Mouse (Mus musculus): ENCODE measurements around the gene Pxk.

The Pxk gene

DNA sequence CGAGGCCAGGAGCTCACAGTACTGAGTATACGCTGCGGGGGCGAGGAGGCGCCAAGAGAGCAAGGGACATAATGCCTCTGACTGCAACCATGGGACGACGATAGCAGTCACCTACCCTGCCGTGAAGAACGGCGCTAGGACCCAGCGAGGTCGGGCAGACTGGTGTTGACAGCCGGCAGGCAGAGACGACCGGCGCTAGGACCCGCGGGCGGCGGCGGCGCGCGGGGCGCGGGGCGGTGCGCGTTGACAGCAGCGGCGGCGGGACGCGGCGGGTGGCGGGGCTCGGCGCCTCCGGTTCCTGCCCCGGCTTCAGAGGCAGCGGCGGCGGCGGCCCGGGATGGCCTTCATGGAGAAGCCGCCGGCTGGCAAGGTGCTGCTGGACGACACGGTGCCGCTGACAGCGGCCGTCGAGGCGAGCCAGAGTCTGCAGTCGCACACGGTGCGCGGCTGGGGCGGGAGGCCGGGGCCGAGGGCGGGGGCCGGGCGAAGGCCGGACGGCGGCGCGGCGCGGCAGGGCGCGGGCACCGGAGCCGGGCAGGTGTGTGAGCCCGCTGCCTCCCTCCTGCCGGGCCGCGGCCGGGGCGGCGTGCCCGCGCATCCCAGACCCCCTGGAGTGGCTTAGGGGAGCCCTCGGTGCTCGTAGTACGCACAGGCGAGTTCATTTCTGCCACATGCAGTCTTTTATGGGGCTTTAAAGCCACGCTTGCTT, at the start of gene Pxk:
Gene Pxk (plus strand): TSS at position 234 of the 709 bp plus-strand sequence.
- in situ Hi-C loops (cut with MboI; ENCODE audit: low sequenced_read_pairs) = loop anchor here (25.0 kb wide), 1 partner anchor 239 kb away; no protein-coding TSS in a partner anchor

DNA sequence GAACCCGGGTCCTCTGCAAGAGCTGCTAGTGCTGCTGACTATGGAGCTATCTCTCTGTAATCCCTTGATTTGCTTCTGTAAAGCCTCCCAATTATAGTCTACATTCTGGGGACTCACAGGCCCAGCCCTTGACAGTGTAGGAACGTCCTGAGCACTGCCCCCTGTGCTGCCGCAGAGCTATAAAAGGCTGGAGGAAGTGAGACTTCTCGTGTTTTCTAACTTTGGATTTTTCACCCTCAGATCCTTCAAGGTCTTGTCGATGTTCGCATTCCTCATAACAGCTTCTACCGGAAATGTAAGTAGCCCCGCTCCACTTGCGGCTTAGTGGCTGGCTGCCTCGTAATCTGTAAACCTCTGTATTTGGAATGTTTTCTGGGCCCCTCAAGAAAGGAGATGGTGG, 48.7 kb upstream of the Pxk start:
- in situ Hi-C loops (cut with MboI; ENCODE audit: low sequenced_read_pairs) = no loop called here

DNA sequence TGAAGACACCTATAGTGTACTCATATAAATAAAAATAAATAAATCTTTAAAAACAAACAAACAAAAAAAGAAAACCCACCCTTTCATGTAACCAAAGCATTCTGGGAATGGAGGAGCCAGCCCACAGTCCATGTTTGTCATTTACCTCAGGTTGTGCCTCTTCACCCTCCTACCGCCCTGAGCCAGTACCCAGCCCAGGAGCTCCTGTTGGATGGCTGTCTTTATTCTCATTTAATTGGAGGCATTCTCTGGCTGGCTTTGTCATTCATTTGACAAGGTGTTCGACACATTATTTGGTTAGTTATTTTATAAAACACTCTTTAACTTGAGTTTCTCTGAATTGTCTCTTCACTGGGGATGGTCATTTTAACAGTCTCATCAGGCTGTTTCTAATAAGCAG, 46.1 kb upstream of the Pxk start:
- in situ Hi-C loops (cut with MboI; ENCODE audit: low sequenced_read_pairs) = no loop called here

- in situ Hi-C loops (cut with MboI; ENCODE audit: low sequenced_read_pairs) = no loop called here
These were observed 45.4 kb upstream of the Pxk start for GRCm38 (mm10) chr14:8052661-8053060.

GRCm38 (mm10) chr14:8054310-8055102, 43.5 kb upstream of the Pxk start:
- in situ Hi-C loops (cut with MboI; ENCODE audit: low sequenced_read_pairs) = no loop called here

GRCm38 (mm10) chr14:8056076-8056475, 41.9 kb upstream of the Pxk start:
- in situ Hi-C loops (cut with MboI; ENCODE audit: low sequenced_read_pairs) = no loop called here

- in situ Hi-C loops (cut with MboI; ENCODE audit: low sequenced_read_pairs) = no loop called here
These were observed 38.1 kb upstream of the Pxk start for GRCm38 (mm10) chr14:8059938-8060337.

GRCm38 (mm10) chr14:8062076-8062475, 35.9 kb upstream of the Pxk start:
- in situ Hi-C loops (cut with MboI; ENCODE audit: low sequenced_read_pairs) = no loop called here

DNA sequence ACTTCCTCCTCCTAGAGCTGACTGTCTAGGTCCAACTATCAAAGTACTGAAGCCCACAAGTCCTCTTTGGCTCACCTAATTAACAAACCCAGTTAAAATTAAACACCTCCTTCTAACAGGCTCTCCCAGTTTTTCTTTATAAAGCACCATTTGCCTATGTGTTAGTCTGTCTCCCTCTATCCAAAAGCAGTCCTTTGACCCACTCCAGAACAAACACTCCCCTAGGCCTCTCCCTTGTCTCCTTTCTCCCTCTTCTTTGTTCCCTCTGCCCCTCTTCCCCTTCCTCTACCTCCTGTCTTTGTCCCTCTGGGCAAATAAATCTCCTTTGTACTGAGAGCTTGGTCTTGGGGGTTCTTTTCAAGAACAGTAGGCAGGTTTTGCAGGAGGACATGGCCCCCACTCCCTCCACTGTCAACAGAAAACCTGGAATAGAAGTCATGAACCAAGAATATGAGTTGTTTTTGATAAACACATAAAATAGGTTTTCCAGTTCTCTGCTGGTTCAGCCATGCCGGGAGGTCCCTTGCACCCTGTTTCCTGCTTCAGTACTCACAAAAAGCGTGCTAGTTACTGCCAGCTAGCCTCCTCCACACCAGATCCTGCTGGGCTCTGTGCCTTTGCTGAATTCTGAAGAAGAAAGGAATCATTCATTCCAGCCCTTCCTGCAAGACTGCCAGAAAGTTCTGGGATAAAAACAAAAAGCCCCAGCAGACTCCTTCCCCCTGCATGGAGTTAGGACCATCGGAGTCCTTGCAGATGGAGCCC, 35.3 kb upstream of the Pxk start:
- in situ Hi-C loops (cut with MboI; ENCODE audit: low sequenced_read_pairs) = no loop called here

GRCm38 (mm10) chr14:8063835-8064785, 33.9 kb upstream of the Pxk start:
- in situ Hi-C loops (cut with MboI; ENCODE audit: low sequenced_read_pairs) = no loop called here

DNA sequence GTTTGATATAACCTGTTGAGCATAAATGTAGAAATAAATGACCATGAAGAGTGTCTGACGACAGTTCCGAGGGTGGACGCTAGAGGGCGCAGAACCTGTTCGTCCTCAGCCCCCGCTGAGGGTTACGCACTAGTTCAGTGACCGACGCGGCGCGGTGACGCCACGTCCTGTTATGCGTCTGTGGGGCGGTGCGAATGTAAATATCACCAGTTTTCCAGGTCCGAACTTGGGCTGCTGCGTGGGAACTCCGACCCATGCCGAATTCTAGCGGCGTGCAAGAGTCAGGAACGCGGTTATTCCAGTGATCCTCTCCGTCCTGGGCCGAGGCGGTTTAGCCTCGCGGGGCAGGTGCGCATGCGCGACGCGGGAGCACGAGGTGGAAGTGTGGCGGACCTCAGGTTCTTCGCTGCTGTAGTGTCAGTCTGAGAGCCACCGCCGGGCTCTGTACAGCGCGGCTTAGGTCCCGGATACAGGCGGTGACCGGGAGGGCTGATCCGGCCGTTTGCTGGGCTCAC, 17.8 kb upstream of the Pxk start, which contains the start of gene Rpp14:
Gene Rpp14 (plus strand): TSS at position 203 of the 515 bp plus-strand sequence.
- in situ Hi-C loops (cut with MboI; ENCODE audit: low sequenced_read_pairs) = loop anchor here (25.0 kb wide), 1 partner anchor 257 kb away; no protein-coding TSS in a partner anchor

- in situ Hi-C loops (cut with MboI; ENCODE audit: low sequenced_read_pairs) = loop anchor here (25.0 kb wide), 1 partner anchor 257 kb away; no protein-coding TSS in a partner anchor
These were observed 17.3 kb upstream of the Pxk start for GRCm38 (mm10) chr14:8080718-8081117.

GRCm38 (mm10) chr14:8082949-8083348, 15.1 kb upstream of the Pxk start:
- in situ Hi-C loops (cut with MboI; ENCODE audit: low sequenced_read_pairs) = loop anchor here (25.0 kb wide), 1 partner anchor 254 kb away; no protein-coding TSS in a partner anchor

DNA sequence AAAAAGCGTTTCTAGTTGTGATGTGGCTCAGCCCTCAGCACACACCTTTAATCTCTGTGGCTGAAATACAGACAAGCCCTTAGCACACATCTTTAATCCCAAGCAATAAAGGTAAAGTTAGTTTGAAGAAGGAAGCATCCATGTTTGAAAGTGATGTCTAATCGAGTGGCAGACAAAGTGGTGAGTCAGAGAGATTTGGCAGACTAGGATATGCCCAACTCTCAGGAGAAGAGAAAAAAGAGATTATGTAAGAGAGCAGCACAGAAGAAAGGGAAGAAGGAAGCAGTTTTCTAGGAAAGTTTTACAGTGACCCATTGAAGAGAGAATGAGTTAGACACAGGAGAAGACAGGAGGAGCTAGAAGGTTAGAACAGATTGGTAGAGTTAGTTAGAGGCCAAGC, 9.0 kb upstream of the Pxk start:
- in situ Hi-C loops (cut with MboI; ENCODE audit: low sequenced_read_pairs) = loop anchor here (25.0 kb wide), 1 partner anchor 248 kb away; no protein-coding TSS in a partner anchor

- in situ Hi-C loops (cut with MboI; ENCODE audit: low sequenced_read_pairs) = loop anchor here (5.0 to 25.0 kb wide), 2 partner anchors 70 to 245 kb away; no protein-coding TSS in a partner anchor
These were observed 5.4 kb upstream of the Pxk start for GRCm38 (mm10) chr14:8092573-8092972.

- in situ Hi-C loops (cut with MboI; ENCODE audit: low sequenced_read_pairs) = loop anchor here (5.0 to 25.0 kb wide), 2 partner anchors 69 to 244 kb away; no protein-coding TSS in a partner anchor
These were observed 4.6 kb upstream of the Pxk start for GRCm38 (mm10) chr14:8093427-8093826.

- in situ Hi-C loops (cut with MboI; ENCODE audit: low sequenced_read_pairs) = loop anchor here (5.0 to 25.0 kb wide), 2 partner anchors 67 to 242 kb away; no protein-coding TSS in a partner anchor
These were observed 3.0 kb upstream of the Pxk start for GRCm38 (mm10) chr14:8094931-8095561.

DNA sequence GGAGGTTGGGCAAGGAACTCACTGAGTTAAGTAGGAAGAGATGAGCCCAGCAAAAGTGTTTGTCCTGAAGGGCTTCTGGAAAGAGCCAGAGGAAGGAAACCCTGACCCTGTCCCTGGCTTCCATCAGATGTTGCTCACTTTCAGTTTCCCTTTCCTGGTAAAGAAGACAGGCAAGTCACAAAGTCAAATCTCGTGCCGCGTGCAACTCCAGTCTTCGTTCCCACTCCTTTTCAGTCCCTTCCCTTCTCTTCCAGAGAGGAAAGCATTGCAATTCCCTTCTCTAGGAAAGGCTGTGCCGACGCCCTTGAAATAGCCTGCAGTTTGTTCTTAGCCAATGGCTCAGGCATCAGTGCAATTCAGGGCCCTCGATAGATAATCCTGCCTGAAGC, 2.5 kb upstream of the Pxk start:
- in situ Hi-C loops (cut with MboI; ENCODE audit: low sequenced_read_pairs) = loop anchor here (25.0 kb wide), 1 partner anchor 242 kb away; no protein-coding TSS in a partner anchor

DNA sequence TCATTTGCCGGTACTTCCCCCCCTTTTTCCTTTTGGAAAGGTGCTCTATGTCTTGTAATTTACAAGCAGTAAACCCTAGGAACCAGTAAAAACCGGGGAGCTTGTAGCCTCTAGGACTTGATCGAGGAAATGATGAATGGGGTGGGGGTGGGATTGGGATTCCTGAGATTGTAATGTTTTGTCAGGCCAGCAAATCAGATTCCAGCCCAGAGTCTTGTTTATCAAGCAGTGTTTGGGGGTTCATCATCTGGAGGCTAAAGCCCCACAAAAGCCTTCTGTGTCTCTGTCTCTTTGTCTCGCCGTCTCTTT, 630 bp downstream of the Pxk start:
- in situ Hi-C loops (cut with MboI; ENCODE audit: low sequenced_read_pairs) = loop anchor here (25.0 kb wide), 1 partner anchor 239 kb away; no protein-coding TSS in a partner anchor
